Mouse (Mus musculus) CH12.LX (cell line): ENCODE measurements around the gene Gm12185.

Source experiments
- CTCF ChIP-seq, 2 experiments: IDR thresholded peaks in 1 of 2; conservative IDR thresholded peaks in 1 of 2; 2 replicates each; pipeline ENCODE4 v1.5.1; 2011 to 2012; ENCODE audit warnings: low read depth in 2 of 2, low read length in 2 of 2, improper control_type of control experiment in 1 of 2, inconsistent platforms in 1 of 2, mild to moderate bottlenecking in 1 of 2, moderate library complexity in 1 of 2
- EP300 ChIP-seq: IDR thresholded peaks from 2 replicates; pipeline ENCODE4 v1.6.1; 2011; ENCODE audit warnings: low read length, improper control_type of control experiment
- HCFC1 ChIP-seq: IDR thresholded peaks from 2 replicates; pipeline ENCODE4 v1.6.1; 2012; ENCODE audit warnings: low read depth, mild to moderate bottlenecking, inconsistent platforms, low read length, improper control_type of control experiment
- IRF4 ChIP-seq: IDR thresholded peaks from 2 replicates; pipeline ENCODE4 v1.6.1; 2014; ENCODE audit warnings: low read depth, mild to moderate bottlenecking, inconsistent platforms, low read length, improper control_type of control experiment
- JUND ChIP-seq: conservative IDR thresholded peaks from 2 replicates; pipeline ENCODE4 v1.6.1; 2011; ENCODE audit warnings: low read depth, low read length, improper control_type of control experiment
- MAFK ChIP-seq: IDR thresholded peaks from 2 replicates; pipeline ENCODE4 v1.6.1; 2011; ENCODE audit warnings: low read length, improper control_type of control experiment; ENCODE audit not compliant: insufficient replicate concordance
- MAX ChIP-seq: IDR thresholded peaks from 2 replicates; pipeline ENCODE4 v1.6.1; 2011; ENCODE audit warnings: low read length, improper control_type of control experiment
- POLR2A ChIP-seq: IDR thresholded peaks from 2 replicates; pipeline ENCODE4 v1.6.1; 2011; ENCODE audit warnings: low read depth, mild to moderate bottlenecking, improper control_type of control experiment, low read length
- POLR2AphosphoS2 ChIP-seq: IDR thresholded peaks from 2 replicates; pipeline ENCODE4 v1.6.1; 2011; ENCODE audit warnings: low read depth, low read length, improper control_type of control experiment
- SMC3 ChIP-seq: IDR thresholded peaks from 2 replicates; pipeline ENCODE4 v1.6.1; 2011; ENCODE audit warnings: low read depth, low read length, improper control_type of control experiment
- ZC3H11A ChIP-seq: IDR thresholded peaks from 2 replicates; pipeline ENCODE4 v1.6.1; 2012; ENCODE audit warnings: low read depth, mild to moderate bottlenecking, inconsistent platforms, low read length, improper control_type of control experiment

DNA sequence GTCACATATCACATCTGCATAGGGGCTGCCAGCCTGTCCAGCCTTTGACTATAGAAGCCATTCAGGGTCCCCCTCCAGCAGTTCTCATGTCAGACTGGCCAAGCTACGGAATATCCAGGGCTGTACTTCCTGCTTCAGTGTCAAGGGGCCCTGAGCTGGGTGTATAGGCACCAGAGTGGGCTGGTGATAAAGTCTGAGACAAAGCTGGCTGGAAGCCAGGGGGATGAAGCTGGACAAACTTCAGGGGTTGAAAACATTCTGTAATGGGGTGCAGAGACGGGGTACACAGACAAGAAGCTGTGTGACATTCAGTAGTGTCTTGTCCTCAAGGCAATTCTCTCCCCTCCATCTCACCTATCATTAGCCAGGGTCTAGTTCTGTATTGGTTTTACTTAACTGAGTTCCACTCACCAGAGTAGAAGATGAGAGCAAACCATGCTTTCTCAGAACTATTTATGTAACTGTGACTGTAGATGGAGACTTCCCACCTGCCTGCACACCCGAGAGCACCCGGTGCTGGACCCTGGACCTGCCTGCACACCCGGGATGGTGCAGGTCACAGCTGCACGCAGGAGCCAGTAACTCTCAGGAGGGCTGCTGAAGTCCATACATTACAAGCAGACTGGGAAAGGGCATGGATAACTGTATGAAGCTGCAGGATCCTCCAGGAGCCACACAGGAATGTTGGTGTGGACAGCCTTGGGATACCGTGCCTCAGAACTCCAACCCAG, 122.5 kb downstream of the Gm12185 start:
- TF ChIP-seq CTCF (conservative IDR thresholded peaks at IDR 0.05 in 1 of 2, IDR thresholded peaks at IDR 0.05 in 1 of 2; ENCODE audit: low read depth in 2 of 2, low read length in 2 of 2) = no peak
- no peak for TF ChIP-seq HCFC1
- TF ChIP-seq MAFK = no peak
- no peak for TF ChIP-seq POLR2A
- no peak for TF ChIP-seq IRF4
- no peak for TF ChIP-seq POLR2AphosphoS2
- no peak for TF ChIP-seq SMC3
- TF ChIP-seq MAX = no peak
- TF ChIP-seq ZC3H11A = no peak
- TF ChIP-seq JUND = no peak
- TF ChIP-seq EP300 = no peak
